Mouse (Mus musculus) urinary bladder, postnatal 25 days (tissue): ENCODE measurements around the gene Trp53i13.
"Not testable (repeated sequence)": the region's sequence is repeated elsewhere in the genome, so short reads cannot be mapped to it uniquely, and the experiment has no call there.

Source experiments
- DNase-seq: peaks from one replicate; pipeline ENCODE4 v3.0.0; 2022; ENCODE audit warnings: low spot score

The Trp53i13 gene

GRCm38 (mm10) chr11:77515637-77516552, at the start of gene Trp53i13:
Gene Trp53i13, minus strand, starts transcription at chr11:77515980.
- no peak for DNase-seq

GRCm38 (mm10) chr11:77545261-77545660, 29.5 kb upstream of the Trp53i13 start:
- no peak for DNase-seq

DNA sequence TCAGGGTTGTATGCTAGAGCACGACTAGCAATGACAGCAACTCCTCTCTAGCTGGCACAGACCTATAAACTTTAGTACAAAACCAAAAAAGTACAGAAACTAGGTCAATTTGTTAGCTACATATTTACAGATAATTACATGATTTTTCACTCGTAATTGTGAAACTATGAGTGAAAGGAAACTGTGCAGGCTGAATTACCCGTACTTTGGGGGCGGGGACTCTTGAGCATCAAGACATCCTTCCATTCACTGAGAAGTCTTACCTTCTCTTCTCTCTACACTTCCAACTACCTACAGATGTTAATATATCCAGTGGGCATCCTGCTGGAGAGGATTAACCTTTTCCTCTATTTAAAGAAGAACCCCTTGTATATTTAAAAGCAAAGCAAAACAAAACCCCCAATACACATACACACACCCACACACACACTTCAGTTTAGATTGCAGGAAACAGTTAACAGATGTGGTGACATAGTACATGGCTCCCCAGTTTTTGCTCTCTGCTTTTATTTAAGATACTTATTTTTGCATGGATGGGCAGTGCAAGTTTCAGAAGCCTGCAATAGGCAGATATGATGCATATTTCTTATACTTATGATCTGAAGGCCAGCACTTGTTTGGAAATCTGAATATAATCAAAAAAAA, 16.5 kb upstream of the Trp53i13 start:
- DNase-seq, result no peak

GRCm38 (mm10) chr11:77530862-77531261, 15.1 kb upstream of the Trp53i13 start:
- no peak for DNase-seq

- no peak for DNase-seq
These were observed 13.9 kb upstream of the Trp53i13 start for GRCm38 (mm10) chr11:77529644-77530043.

- DNase-seq, result not testable (repeated sequence)
These were observed 12.6 kb upstream of the Trp53i13 start for GRCm38 (mm10) chr11:77528420-77528819.

DNA sequence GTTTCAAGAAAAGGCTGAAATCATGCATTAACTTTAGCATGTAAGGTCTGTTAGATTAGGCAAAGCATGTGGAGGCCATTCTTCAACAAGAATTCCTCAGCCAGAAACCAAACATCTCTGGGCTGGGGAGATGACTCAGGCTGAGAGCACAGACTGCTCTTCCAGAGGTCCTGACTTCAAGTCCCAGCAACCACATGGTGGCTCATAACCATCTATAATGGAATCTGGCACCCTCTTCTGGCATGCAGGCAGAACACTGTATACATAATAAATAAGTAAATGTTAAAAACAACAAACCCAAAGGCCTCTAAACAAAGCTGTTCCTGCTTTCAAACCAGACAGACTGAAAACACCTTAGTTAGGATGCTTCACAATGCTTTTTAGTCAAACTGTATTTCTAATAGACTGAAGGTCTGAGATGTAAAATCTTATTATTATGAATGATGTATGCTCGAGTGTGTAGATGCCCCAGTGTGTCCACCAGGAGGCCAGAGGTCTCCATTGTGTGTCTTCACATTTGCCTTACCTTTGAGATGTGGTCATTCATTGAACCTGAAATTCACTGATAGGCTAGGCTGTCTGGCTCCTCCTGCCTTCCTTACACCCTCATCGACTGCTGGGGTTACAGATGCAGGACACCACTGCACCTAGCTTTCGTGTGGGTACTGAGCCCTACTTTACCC, 10.2 kb upstream of the Trp53i13 start:
- DNase-seq, result no peak

GRCm38 (mm10) chr11:77520601-77521529, 5.1 kb upstream of the Trp53i13 start:
- DNase-seq, result no peak

- no peak for DNase-seq
These were observed 3.3 kb upstream of the Trp53i13 start, which contains the start of gene Gm10392 for GRCm38 (mm10) chr11:77519043-77519442. Gene Gm10392, minus strand, starts transcription at chr11:77519198.

DNA sequence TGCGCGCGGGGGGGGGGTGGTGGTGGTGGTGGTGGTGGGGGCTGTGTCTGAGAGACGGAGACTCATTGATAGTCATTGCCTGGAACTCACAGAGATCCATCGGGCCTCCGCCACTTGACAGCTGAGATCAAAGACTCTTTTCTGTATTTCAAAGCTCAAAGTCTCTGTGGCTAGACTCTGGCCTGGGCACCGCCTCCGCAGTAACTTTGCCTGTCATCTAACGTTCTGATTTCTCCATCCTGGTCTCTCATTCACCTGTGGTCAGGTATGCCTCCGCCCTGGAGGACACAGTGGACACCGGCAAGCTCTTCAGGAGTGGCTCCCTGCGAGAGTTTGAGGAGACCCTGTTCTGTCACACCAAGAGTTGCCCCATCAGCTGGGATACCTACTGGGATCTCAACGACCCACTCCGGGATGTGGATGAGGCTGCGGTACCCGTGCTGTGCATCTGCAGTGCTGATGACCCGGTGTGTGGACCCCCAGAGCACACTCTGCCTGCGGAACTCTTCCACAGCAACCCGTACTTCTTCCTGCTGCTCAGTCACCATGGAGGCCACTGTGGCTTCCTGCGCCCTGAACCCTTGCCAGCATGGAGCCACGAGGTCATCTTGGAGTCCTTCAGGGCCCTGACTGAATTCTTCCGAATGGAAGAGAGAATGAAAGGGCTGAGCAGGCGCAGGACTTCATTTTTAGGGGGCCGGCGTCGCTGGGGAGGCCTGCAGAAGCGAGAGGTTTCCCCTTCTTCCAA, 2.4 kb upstream of the Trp53i13 start:
- DNase-seq, result no peak

- no peak for DNase-seq
These were observed 1.0 kb upstream of the Trp53i13 start for GRCm38 (mm10) chr11:77516553-77517425.

DNA sequence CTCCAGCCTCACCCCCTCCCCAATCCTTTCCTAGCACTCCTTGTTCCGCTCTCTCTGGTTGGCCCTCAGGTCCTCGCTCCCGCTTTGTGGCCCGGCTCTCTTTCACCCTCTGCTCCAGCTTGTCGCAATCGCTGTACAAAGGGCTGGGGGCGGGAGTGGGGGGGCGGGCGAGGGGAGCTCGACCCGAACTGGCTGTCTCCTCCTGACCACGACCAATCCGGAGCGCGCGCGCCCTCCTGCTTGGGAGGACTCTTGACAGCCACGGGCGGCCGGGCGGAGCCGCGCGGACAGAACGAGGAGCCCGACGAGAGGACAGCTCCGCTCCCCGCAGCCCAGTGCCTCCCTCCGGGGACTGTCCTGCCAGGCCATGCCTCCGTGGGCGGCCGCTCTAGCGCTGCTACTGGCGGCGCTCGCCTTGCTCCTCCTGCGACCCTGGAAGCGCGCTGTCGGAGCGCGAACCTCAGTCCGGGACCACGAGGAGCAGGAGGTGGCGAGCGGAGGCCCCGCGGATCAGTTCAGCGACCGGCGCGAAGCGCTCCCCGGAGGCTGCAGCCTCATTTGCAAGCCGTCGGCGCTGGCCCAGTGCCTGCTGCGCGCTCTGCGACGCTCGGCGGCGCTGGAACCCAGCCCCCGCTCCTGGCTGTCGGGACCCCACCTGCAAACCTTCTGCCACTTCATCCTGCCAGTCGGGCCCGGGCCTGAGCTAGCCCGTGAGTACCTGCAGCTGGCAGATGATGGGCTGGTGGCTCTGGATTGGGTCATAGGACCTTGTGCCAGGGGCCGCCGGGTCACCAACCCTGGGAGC, 746 bp downstream of the Trp53i13 start, which contains the start of gene Abhd15:
TSS of gene Abhd15 (plus strand) at position 290 of the 805 bp plus-strand sequence.
- peak; percentile 60 for DNase-seq

- DNase-seq, result no peak
These were observed 1.4 kb downstream of the Trp53i13 start for GRCm38 (mm10) chr11:77514281-77514831.

- no peak for DNase-seq
These were observed 2.0 kb downstream of the Trp53i13 start for GRCm38 (mm10) chr11:77513811-77514170.

DNA sequence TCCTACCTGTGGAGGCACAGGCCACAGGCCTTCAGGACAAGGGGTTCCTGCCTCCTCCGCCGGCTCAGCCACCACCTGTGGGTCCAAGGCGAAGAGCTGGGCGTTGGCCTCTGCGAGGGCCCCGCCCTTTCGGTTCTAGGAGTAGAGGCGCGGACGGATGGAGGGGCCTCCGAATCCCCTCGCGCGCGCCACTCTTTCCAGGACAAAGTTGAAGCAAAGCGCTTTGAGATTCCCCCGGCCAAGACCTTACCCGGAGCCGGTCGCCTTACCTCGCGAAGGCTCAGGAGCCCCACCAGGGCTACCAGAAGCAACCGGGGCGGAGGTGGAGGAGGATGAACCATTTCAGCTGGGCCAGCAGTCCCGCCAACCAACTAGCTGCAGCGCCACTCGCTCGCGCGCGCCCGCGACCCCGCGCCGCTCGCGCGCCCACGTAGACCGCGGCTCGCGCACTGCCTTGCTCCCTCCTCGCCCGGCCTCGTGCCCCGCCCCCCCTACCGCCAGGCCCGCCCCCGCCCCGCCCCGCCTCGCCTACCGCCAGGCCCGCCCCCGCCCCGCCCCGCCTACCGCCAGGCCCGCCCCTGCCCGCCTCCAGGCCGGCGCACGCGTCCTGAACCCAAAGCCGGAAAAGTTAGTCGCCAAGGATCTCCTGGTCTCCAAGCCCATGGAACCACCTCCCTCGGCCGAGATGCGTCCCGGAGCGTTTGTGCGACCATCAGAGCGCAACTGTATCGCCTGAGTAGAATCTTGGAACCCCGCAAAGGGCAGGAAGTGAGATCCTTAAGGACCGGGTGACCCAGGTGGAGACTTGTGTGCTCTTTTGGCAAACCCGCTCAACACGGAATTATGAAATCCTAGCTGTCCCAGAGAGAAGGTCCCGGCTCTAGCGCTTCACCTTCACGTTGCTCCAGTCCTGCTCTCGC, 2.6 kb downstream of the Trp53i13 start:
- DNase-seq, result peak; percentile 80

DNA sequence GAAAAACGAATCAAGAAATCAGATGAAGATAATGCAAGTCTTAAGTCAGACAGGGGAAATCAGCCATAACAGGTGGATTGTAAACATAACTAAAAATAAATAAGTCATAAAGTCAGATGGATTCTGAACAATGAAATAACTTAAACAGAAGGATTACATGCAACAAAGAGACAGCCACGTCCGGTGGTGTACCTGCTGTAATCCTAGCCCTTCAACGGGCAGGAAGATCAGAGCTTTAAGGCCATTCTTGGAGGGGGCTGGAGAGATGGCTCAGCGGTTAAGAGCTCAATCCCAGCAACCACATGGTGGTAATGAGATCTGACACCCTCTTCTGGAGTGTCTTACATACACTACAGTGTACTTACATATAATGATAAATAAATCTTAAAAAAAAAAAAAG, 4.4 kb downstream of the Trp53i13 start:
- no peak for DNase-seq
